7 mouse cellular contexts compared by ENCODE assay signal in genomic region chr15:84896216-84896615, GRCm38 (mm10). TPM values are rescaled to one million over a fixed set of nuclear protein-coding genes. Genes with fewer than 3 reads are reported as not detected.
DNase-seq lines count a peak whose midpoint lies in the region; TF ChIP-seq lines count a peak whose summit lies in the region.
"Not testable (repeated sequence)": the region's sequence is repeated elsewhere in the genome, so short reads cannot be mapped to it uniquely, and the experiment has no call there.

No protein-coding gene starts in this region.

- H3K27me3 ChIP-seq in spleen, adult 2 months (ENCODE audit: control insufficient read depth, insufficient read depth, low read length): not testable (repeated sequence)

- TF ChIP-seq CTCF in spleen, adult 2 months (IDR thresholded peaks at IDR 0.05; ENCODE audit: extremely low read depth, insufficient read depth, insufficient read length, insufficient replicate concordance): not testable (repeated sequence)

- peak overlapping the region; percentile 2; the same call in 1 of the 2 replicates for H3K27ac ChIP-seq in spleen, adult 2 months (ENCODE audit: insufficient read depth, low read length)

- DNase-seq in 416B (ENCODE audit: low read depth): peak; percentile 88
- peak; percentile 38 for DNase-seq in T-cell, adult 2 months (ENCODE audit: low spot score)
- DNase-seq in adrenal gland, postnatal 14 days: peak; percentile 43
- DNase-seq in gastrocnemius, postnatal 25 days: peak; percentile 9
- DNase-seq in induced T-regulatory cell, adult 2 months (ENCODE audit: low read depth): peak; percentile 60
- DNase-seq in lung, postnatal 36 days: peak; percentile 26
- not testable (repeated sequence) for DNase-seq in spleen, adult 2 months (ENCODE audit: low read depth in 1 of 2, low spot score in 2 of 2)

- not testable (repeated sequence) for H3K36me3 ChIP-seq in spleen, adult 2 months (ENCODE audit: control insufficient read depth, insufficient read depth, low read length)

- TF ChIP-seq POLR2A in spleen, adult 2 months (IDR thresholded peaks at IDR 0.05; ENCODE audit: low read depth, low read length): not testable (repeated sequence)

- not testable (repeated sequence) for H3K4me1 ChIP-seq in spleen, adult 2 months (ENCODE audit: control insufficient read depth, insufficient read depth, insufficient read length)

- H3K4me3 ChIP-seq in spleen, adult 2 months (ENCODE audit: extremely low read depth, insufficient read depth, insufficient read length): not testable (repeated sequence)

- 53% methylated on average over 10 of the region's 10 CpGs for WGBS in spleen, adult 2 months

RNA-seq across cellular contexts. Expression of gene Gm29666, which starts 23.6 kb away (rescaled TPM):
- 0.30 TPM in 2 replicates for total RNA-seq in adrenal gland, postnatal 14 days (2021)
- total RNA-seq in gastrocnemius, postnatal 25 days (2021): under 1 TPM; 0.08 to 0.20 TPM
- polyA plus RNA-seq in spleen, adult 2 months (2012; rRNA removed): 0.21 and 0.25 TPM in 2 replicates

RNA-seq across cellular contexts. Expression of gene Nup50, which starts 27.0 kb away (rescaled TPM):
- 30.9 and 33.1 TPM in 2 replicates for total RNA-seq in adrenal gland, postnatal 14 days (2021)
- total RNA-seq in gastrocnemius, postnatal 25 days (2021): 10 to 100 TPM; 13.3 TPM
- polyA plus RNA-seq in spleen, adult 2 months (2012; rRNA removed): 6.4 and 7.1 TPM in 2 replicates

RNA-seq across cellular contexts. Expression of gene Phf21b, which starts 40.4 kb away (rescaled TPM):
- total RNA-seq in adrenal gland, postnatal 14 days (2021): 2.3 and 3.6 TPM in 2 replicates
- total RNA-seq in gastrocnemius, postnatal 25 days (2021): under 1 TPM; 0.38 to 0.82 TPM
- 2.1 TPM in 2 replicates for polyA plus RNA-seq in spleen, adult 2 months (2012; rRNA removed)
